Mouse (Mus musculus): ENCODE results near the gene Vcp. TPM values are rescaled to one million over a fixed set of nuclear protein-coding genes. Genes with fewer than 3 reads are reported as not detected.
A peak's percentile ranks its signal among the peaks of the same experiment; 100 is the strongest.

Gene Vcp
- polyA plus RNA-seq, 1 experiment from 2014 or later: 356 TPM

GRCm38 (mm10) chr4:42951206-42952195 lies 48.8 kb downstream of the Vcp start:
- Histone ChIP-seq H3K27ac (no peak overlapping the region), H3K36me3 (ENCODE audit: insufficient read depth, low read length) (no peaks in the 10 kb centered on the region), H3K4me2 (ENCODE audit: low read length) (0 out of 2 replicates have a peak overlapping the region, but pooled peaks have one; percentile 13), H3K4me1 (replicated peaks; ENCODE audit: insufficient read depth, low read length) (peaks cover 14% of the 10 kb centered on the region), H3K9ac (ENCODE audit: low read depth, low read length) (no peak overlapping the region), H3K9me3 (replicated peaks; ENCODE audit: low read length) (no peaks in the 10 kb centered on the region), H3K27me3 (ENCODE audit: insufficient read depth, low read length) (no peaks in the 10 kb centered on the region; the same call in 1 of the 2 replicates), H3K4me3 (replicated peaks; ENCODE audit: low read depth, low read length) (no peak overlapping the region)
- WGBS: 43% methylated on average over 11 of the region's 11 CpGs
- DNase-seq (ENCODE audit: low spot score) (no peak), ATAC-seq (replicated peaks; ENCODE audit: low FRiP score, low read depth) (no peak)
- no peak for TF ChIP-seq CTCF (IDR thresholded peaks at IDR 0.05; ENCODE audit: low read depth)

GRCm38 (mm10) chr4:42950065-42950558 lies 50.2 kb downstream of the Vcp start:
- no peak for TF ChIP-seq CTCF (IDR thresholded peaks at IDR 0.05; ENCODE audit: low read depth)
- WGBS: under 1% methylated on average over 25 of the region's 27 CpGs

GRCm38 (mm10) chr4:42949676-42950051 lies 50.6 kb downstream of the Vcp start, which contains the start of gene Dnajb5:
Gene Dnajb5, plus strand, starts transcription at chr4:42949814.
- no peaks in the 10 kb centered on the region for H3K9me3 ChIP-seq (replicated peaks; ENCODE audit: low read length)
- H3K9ac ChIP-seq (ENCODE audit: low read depth, low read length): peak within 1 kb of the TSS; percentile 72
- ATAC-seq (replicated peaks; ENCODE audit: low FRiP score, low read depth): peak; percentile 97
- TF ChIP-seq CTCF (IDR thresholded peaks at IDR 0.05; ENCODE audit: low read depth): 0 out of 2 replicates have a peak, but pooled peaks have one; percentile 5
- H3K36me3 ChIP-seq (ENCODE audit: insufficient read depth, low read length): no peaks in the 10 kb centered on the region
- DNase-seq (ENCODE audit: low spot score): peak; percentile 98
- peak within 1 kb of the TSS; percentile 90 for H3K27ac ChIP-seq
- H3K4me2 ChIP-seq (ENCODE audit: low read length): peak within 1 kb of the TSS; percentile 88
- no peaks in the 10 kb centered on the region; the same call in 1 of the 2 replicates for H3K27me3 ChIP-seq (ENCODE audit: insufficient read depth, low read length)
- H3K4me3 ChIP-seq (replicated peaks; ENCODE audit: low read depth, low read length): peak within 1 kb of the TSS; percentile 70
- under 1% methylated on average over 39 of the region's 39 CpGs for WGBS
- peaks cover 14% of the 10 kb centered on the region for H3K4me1 ChIP-seq (replicated peaks; ENCODE audit: insufficient read depth, low read length)

More at GRCm38 (mm10) chr4:42950065-42950558, 50.2 kb downstream of the Vcp start:
- H3K4me2 ChIP-seq (ENCODE audit: low read length): peak overlapping the region; percentile 88
- peaks cover 14% of the 10 kb centered on the region for H3K4me1 ChIP-seq (replicated peaks; ENCODE audit: insufficient read depth, low read length)
- ATAC-seq (replicated peaks; ENCODE audit: low FRiP score, low read depth) (peak; percentile 71), DNase-seq (ENCODE audit: low spot score) (peak; percentile 86)
- H3K27me3 ChIP-seq (ENCODE audit: insufficient read depth, low read length): no peaks in the 10 kb centered on the region; the same call in 1 of the 2 replicates
- no peaks in the 10 kb centered on the region for H3K9me3 ChIP-seq (replicated peaks; ENCODE audit: low read length)
- H3K27ac ChIP-seq: peak overlapping the region; percentile 90
- H3K9ac ChIP-seq (ENCODE audit: low read depth, low read length): peak overlapping the region; percentile 72
- no peaks in the 10 kb centered on the region for H3K36me3 ChIP-seq (ENCODE audit: insufficient read depth, low read length)
- peak overlapping the region; percentile 70 for H3K4me3 ChIP-seq (replicated peaks; ENCODE audit: low read depth, low read length)

GRCm38 (mm10) chr4:42949051-42949675 lies 51.1 kb downstream of the Vcp start:
- no peak overlapping the region for H3K9ac ChIP-seq (ENCODE audit: low read depth, low read length)
- no peaks in the 10 kb centered on the region; the same call in 1 of the 2 replicates for H3K27me3 ChIP-seq (ENCODE audit: insufficient read depth, low read length)
- 8% methylated on average over 14 of the region's 14 CpGs for WGBS
- H3K27ac ChIP-seq: no peak overlapping the region
- no peaks in the 10 kb centered on the region for H3K36me3 ChIP-seq (ENCODE audit: insufficient read depth, low read length)
- H3K4me1 ChIP-seq (replicated peaks; ENCODE audit: insufficient read depth, low read length): peaks cover 14% of the 10 kb centered on the region
- no peak for ATAC-seq (replicated peaks; ENCODE audit: low FRiP score, low read depth)
- no peak for DNase-seq (ENCODE audit: low spot score)
- TF ChIP-seq CTCF (IDR thresholded peaks at IDR 0.05; ENCODE audit: low read depth): no peak
- peak overlapping the region; percentile 88 for H3K4me2 ChIP-seq (ENCODE audit: low read length)
- peak overlapping the region; percentile 70 for H3K4me3 ChIP-seq (replicated peaks; ENCODE audit: low read depth, low read length)
- no peaks in the 10 kb centered on the region for H3K9me3 ChIP-seq (replicated peaks; ENCODE audit: low read length)

DNA sequence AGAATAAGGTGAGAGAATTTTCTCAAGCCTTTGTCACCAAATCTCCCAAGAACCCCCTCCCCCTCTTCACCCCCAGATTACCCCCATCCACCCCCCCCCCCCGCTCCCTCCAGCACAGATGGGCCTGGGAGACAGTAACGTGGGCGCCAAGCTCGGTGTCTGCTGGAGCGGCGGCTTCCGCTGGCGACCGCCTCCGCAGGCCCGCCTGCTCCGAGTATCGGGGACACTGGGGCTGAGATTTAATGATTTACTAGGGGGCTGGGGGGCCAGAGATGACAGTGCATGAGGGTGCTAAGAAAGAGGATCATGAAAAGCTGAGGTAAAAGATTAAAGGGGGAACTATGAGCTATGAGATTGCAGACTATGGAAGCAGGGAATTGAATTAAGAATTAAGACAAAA lies 51.8 kb downstream of the Vcp start:
- no peaks in the 10 kb centered on the region for H3K36me3 ChIP-seq (ENCODE audit: insufficient read depth, low read length)
- no peaks in the 10 kb centered on the region; the same call in 1 of the 2 replicates for H3K27me3 ChIP-seq (ENCODE audit: insufficient read depth, low read length)
- H3K27ac ChIP-seq: no peak overlapping the region
- H3K4me1 ChIP-seq (replicated peaks; ENCODE audit: insufficient read depth, low read length): peaks cover 14% of the 10 kb centered on the region
- H3K9ac ChIP-seq (ENCODE audit: low read depth, low read length): no peak overlapping the region
- WGBS: 32% methylated on average over 13 of the region's 13 CpGs
- DNase-seq (ENCODE audit: low spot score) (no peak), ATAC-seq (replicated peaks; ENCODE audit: low FRiP score, low read depth) (no peak)
- H3K4me3 ChIP-seq (replicated peaks; ENCODE audit: low read depth, low read length): no peak overlapping the region
- H3K4me2 ChIP-seq (ENCODE audit: low read length): no peak overlapping the region
- no peaks in the 10 kb centered on the region for H3K9me3 ChIP-seq (replicated peaks; ENCODE audit: low read length)
- no peak for TF ChIP-seq CTCF (IDR thresholded peaks at IDR 0.05; ENCODE audit: low read depth)

- H3K9ac ChIP-seq (ENCODE audit: low read depth, low read length): no peak overlapping the region
- no peaks in the 10 kb centered on the region for H3K36me3 ChIP-seq (ENCODE audit: insufficient read depth, low read length)
- H3K4me3 ChIP-seq (replicated peaks; ENCODE audit: low read depth, low read length): no peak overlapping the region
- no peak for TF ChIP-seq CTCF (IDR thresholded peaks at IDR 0.05; ENCODE audit: low read depth)
- no peaks in the 10 kb centered on the region for H3K9me3 ChIP-seq (replicated peaks; ENCODE audit: low read length)
- H3K27ac ChIP-seq: no peak overlapping the region
- no peak overlapping the region for H3K4me2 ChIP-seq (ENCODE audit: low read length)
- H3K27me3 ChIP-seq (ENCODE audit: insufficient read depth, low read length): no peaks in the 10 kb centered on the region; the same call in 1 of the 2 replicates
- peaks cover 14% of the 10 kb centered on the region for H3K4me1 ChIP-seq (replicated peaks; ENCODE audit: insufficient read depth, low read length)
- DNase-seq (ENCODE audit: low spot score) (no peak), ATAC-seq (replicated peaks; ENCODE audit: low FRiP score, low read depth) (no peak)
- 44% methylated on average over 10 of the region's 10 CpGs for WGBS
Observed at GRCm38 (mm10) chr4:42946733-42947290, 53.5 kb downstream of the Vcp start.
